Mouse (Mus musculus) C2C12 (cell line): Measurements from ENCODE around the gene Gabrb3. TPM values are rescaled to one million over a fixed set of nuclear protein-coding genes. Genes with fewer than 3 reads are reported as not detected.

Experiments
- H3K27me3 ChIP-seq: one replicate; pipeline ENCODE4 v1.6.1; 2011; ENCODE audit not compliant: control insufficient read depth, insufficient read depth, insufficient read length
- H3K36me3 ChIP-seq: one replicate; pipeline ENCODE4 v1.6.1; 2011; ENCODE audit not compliant: control insufficient read depth, insufficient read depth
- H3K4me3 ChIP-seq: one replicate; pipeline ENCODE4 v1.5.1; 2011; ENCODE audit warnings: mild to moderate bottlenecking, control low read depth; ENCODE audit not compliant: poor library complexity, insufficient read depth, severe bottlenecking
- H3K79me2 ChIP-seq: one replicate; pipeline ENCODE4 v1.6.1; 2011; ENCODE audit not compliant: control insufficient read depth, insufficient read depth
- H3K79me3 ChIP-seq: one replicate; pipeline ENCODE4 v1.6.1; 2011; ENCODE audit warnings: low read depth, control low read depth
- H3ac ChIP-seq: one replicate; pipeline ENCODE3; 2011; ENCODE audit warnings: low read depth; ENCODE audit not compliant: control insufficient read depth, insufficient read length
- CEBPB ChIP-seq: IDR thresholded peaks from one replicate; pipeline ENCODE4 v1.6.1; 2011; ENCODE audit warnings: low read depth, mild to moderate bottlenecking, control low read depth, moderate library complexity
- CTCF ChIP-seq: IDR thresholded peaks from one replicate; pipeline ENCODE4 v1.5.1; 2011; ENCODE audit not compliant: control insufficient read depth, insufficient read depth, insufficient read length
- FOSL1 ChIP-seq: IDR thresholded peaks from one replicate; pipeline ENCODE4 v1.8.0; 2011; ENCODE audit warnings: mild to moderate bottlenecking, low read length; ENCODE audit not compliant: poor library complexity, insufficient read depth, severe bottlenecking
- MAX ChIP-seq: IDR thresholded peaks from one replicate; pipeline ENCODE4 v1.6.1; 2011; ENCODE audit warnings: mild to moderate bottlenecking, control low read depth
- MYOD1 ChIP-seq: IDR thresholded peaks from one replicate; pipeline ENCODE4 v1.6.1; 2011; ENCODE audit warnings: low read depth; ENCODE audit not compliant: control insufficient read depth, insufficient read length
- MYOG ChIP-seq: IDR thresholded peaks from one replicate; pipeline ENCODE4 v1.6.1; 2011; ENCODE audit not compliant: control insufficient read depth, insufficient read length; ENCODE audit errors: extremely low read depth
- USF1 ChIP-seq: IDR thresholded peaks from one replicate; pipeline ENCODE4 v1.6.1; 2011; ENCODE audit warnings: low read depth, mild to moderate bottlenecking, control low read depth, moderate library complexity
- polyA plus RNA-seq: library from polyadenylated mRNA; unstranded; fragments of >200 nt; fragmentation: generic; extraction: Trizol; gene quantifications from one replicate; pipeline ENCODE4 v1.2.1, GENCODE M21; 2012; ENCODE audit warnings: missing spikeins

Gabrb3 gene
- polyA plus RNA-seq, 1 experiment: not detected

DNA sequence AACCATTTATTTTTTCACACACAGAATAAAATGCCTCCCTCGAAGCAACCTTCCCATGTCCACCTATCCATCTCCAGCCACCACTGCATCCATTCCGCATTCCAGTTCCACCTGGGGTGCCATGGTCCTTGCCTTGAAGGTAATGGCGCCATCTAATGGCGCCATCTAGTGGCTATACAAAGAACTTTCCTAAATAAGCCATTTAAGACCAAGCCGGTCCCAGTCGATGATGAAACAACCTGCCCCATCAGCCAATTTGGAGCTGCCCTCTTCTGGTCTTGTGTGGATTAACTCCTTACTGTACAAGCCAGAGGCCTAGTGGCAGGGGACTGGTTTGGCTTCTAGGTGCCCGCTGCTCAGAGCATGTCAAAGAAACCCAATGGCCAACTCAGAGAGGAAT lies 119.1 kb downstream of the Gabrb3 start:
- no peak for TF ChIP-seq MAX
- TF ChIP-seq USF1: no peak
- no peak for TF ChIP-seq CTCF
- H3K27me3 ChIP-seq: no peaks in the 10 kb centered on the region
- no peaks in the 10 kb centered on the region for H3K79me2 ChIP-seq
- H3K79me3 ChIP-seq: no peaks in the 10 kb centered on the region
- no peak overlapping the region for H3K4me3 ChIP-seq
- H3ac ChIP-seq: no peak overlapping the region
- no peaks in the 10 kb centered on the region for H3K36me3 ChIP-seq

DNA sequence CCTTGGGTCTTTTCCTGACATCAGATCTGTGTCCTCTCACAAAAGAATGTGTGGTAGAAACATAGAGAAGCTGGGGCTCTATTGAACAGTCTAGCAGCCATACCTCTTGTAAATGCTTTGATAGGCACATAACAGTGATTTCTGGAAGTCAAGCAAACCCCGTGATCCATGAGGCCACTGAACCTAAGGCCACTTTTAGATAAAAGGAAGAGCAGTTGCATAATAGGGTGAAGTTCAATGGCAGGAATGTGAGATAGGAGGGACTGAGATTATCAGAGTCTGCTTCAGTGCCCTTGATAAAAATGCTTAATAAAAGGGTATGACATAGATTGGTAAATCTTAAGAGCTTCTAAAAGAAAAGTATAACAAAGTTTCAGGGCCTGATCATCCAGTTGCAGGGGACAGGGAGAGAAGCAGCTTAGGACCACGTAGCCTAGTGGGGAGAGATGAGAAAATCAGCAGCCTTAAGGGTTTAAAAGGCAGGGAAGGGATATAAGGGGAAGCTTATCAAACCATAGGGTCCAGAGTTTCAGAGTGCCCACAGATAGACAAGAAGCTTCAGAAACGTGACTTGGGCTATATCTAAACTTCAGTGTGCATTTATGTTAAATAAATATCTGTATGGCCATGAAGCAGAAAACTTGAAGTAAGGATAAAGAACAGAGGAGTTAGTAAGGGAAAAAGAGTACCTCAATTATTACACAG lies 141.4 kb downstream of the Gabrb3 start:
- no peak overlapping the region for H3ac ChIP-seq
- H3K36me3 ChIP-seq: no peaks in the 10 kb centered on the region
- H3K79me3 ChIP-seq: no peaks in the 10 kb centered on the region
- no peak overlapping the region for H3K4me3 ChIP-seq
- H3K79me2 ChIP-seq: no peaks in the 10 kb centered on the region
- TF ChIP-seq MYOD1: no peak
- TF ChIP-seq MAX: no peak
- TF ChIP-seq CEBPB: no peak
- no peak for TF ChIP-seq MYOG
- no peak for TF ChIP-seq FOSL1
- TF ChIP-seq CTCF: no peak
- no peak for TF ChIP-seq USF1
- H3K27me3 ChIP-seq: no peaks in the 10 kb centered on the region

DNA sequence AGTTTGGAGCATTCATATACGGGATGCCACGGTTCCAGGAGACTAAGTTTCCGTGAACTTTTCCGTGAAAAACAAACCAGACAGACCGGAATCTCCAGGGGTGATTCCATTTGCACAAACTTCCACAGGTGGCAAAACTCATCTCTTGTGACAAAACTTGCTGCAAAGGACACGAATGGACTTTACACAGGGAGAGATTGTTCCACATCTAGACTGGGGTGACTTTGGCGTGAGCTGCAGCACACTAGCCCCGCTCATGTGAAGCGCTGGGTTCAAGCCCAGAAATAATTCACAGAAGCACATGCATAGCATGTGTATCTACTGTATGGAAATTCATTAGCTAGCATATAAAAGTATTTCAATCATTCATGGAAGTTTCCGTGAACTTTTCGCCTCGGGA lies 144.9 kb downstream of the Gabrb3 start:
- Histone ChIP-seq H3K36me3 (no peaks in the 10 kb centered on the region), H3K79me3 (no peaks in the 10 kb centered on the region), H3ac (no peak overlapping the region), H3K27me3 (no peaks in the 10 kb centered on the region), H3K4me3 (no peak overlapping the region), H3K79me2 (no peaks in the 10 kb centered on the region)
- TF ChIP-seq USF1 (no peak), MYOD1 (no peak), MAX (no peak), CEBPB (no peak), CTCF (no peak), FOSL1 (no peak)

DNA sequence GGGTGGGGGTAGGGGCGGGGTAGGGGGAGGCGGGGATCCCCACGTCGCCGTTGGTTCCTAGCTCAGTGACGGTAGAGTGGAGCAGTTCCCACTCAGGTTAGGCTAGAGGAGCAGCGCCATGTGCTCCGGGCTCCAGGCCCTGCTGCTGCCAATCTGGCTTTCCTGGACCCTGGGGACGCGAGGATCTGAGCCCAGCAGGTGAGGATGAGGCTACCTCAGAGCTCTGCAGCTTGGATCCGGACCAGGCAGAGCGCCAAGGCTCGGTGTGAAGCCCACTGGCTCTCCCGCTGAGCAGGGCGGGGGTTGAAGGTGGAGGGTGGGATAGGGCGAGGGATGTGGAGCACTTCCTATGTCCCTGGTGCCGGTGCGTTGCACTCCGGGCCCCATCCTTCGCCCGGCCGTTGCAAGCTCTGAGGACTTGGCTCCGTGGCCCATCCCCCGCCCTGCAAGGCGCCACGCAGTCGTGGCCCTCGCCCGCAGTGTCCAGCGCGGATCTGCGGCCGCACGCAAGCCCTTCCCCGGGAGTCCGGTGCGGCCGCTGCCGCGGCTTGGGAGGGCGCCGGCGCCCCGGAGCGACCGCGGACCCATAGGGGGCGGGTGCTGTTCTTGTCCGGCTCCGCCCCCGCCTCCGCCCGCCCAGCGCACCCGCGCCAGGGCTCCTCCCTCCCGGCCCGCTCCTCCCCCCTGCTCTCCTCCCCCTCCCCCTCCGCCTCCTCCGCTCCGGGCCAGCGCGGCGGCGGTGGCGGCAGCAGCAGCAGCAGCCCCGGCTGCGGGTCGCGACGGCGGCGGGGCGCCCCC lies 171.2 kb downstream of the Gabrb3 start:
- Histone ChIP-seq H3K79me3 (no peaks in the 10 kb centered on the region), H3K36me3 (no peaks in the 10 kb centered on the region), H3K4me3 (no peak overlapping the region), H3K27me3 (no peaks in the 10 kb centered on the region), H3K79me2 (no peaks in the 10 kb centered on the region), H3ac (no peak overlapping the region)
- no peak for TF ChIP-seq MAX
- TF ChIP-seq USF1: no peak
- TF ChIP-seq MYOG: no peak
- TF ChIP-seq CTCF: no peak
- TF ChIP-seq FOSL1: no peak
- no peak for TF ChIP-seq CEBPB
- TF ChIP-seq MYOD1: no peak

DNA sequence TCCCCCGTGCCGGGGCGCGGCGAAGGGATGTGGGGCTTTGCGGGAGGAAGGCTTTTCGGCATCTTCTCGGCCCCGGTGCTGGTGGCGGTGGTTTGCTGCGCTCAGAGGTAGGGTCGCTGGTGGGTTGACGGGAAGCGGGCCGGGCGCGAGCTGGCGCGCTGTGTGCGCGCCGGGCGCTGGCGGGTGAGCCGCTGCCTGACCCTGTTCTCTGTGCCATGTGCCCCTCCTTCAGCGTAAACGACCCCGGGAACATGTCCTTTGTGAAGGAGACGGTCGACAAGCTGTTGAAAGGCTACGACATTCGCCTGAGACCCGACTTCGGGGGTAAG lies 171.7 kb downstream of the Gabrb3 start:
- H3K4me3 ChIP-seq: no peak overlapping the region
- no peaks in the 10 kb centered on the region for H3K27me3 ChIP-seq

More for the DNA sequence above, 171.7 kb downstream of the Gabrb3 start:
- no peak for TF ChIP-seq USF1
- no peak for TF ChIP-seq CTCF
- TF ChIP-seq CEBPB: no peak
- no peak for TF ChIP-seq MYOG
- no peak for TF ChIP-seq FOSL1
- TF ChIP-seq MAX: no peak
- H3K79me2 ChIP-seq: no peaks in the 10 kb centered on the region
- no peaks in the 10 kb centered on the region for H3K36me3 ChIP-seq
- no peaks in the 10 kb centered on the region for H3K79me3 ChIP-seq
- no peak overlapping the region for H3ac ChIP-seq
